26 mouse cellular contexts compared by ENCODE assay signal in genomic region chr1:57206496-57206895, GRCm38 (mm10).
DNase-seq lines count a peak whose midpoint lies in the region; ATAC-seq and TF ChIP-seq lines count a peak whose summit lies in the region.
"Had no signal": no experiment of that assay in that cellular context is flagged by ENCODE, and none has a peak within 500 bp of the region (broad histone marks: within the 10 kb centered on the region; RNA-seq: fewer than 3 reads in every experiment).

No protein-coding gene starts in this region.

- H3K4me2 ChIP-seq in forebrain, embryonic 16.5 days (ENCODE audit: low read length), result no peak overlapping the region
- H3K4me2 ChIP-seq in forebrain, embryonic 13.5 days, result no peak overlapping the region
- no peak overlapping the region for H3K4me2 ChIP-seq in liver, postnatal 0 days (ENCODE audit: low read depth, low read length)
- H3K4me2 ChIP-seq: embryonic facial prominence, embryonic 13.5 days; embryonic facial prominence, embryonic 15.5 days had no signal

- no peak overlapping the region for H3K9ac ChIP-seq in forebrain, embryonic 16.5 days (replicated peaks; ENCODE audit: low read depth, low read length)
- no peak overlapping the region for H3K9ac ChIP-seq in forebrain, embryonic 13.5 days
- no peak overlapping the region for H3K9ac ChIP-seq in liver, adult 2 months (ENCODE audit: low read depth, low read length)
- no peak overlapping the region for H3K9ac ChIP-seq in liver, postnatal 0 days (replicated peaks)
- H3K9ac ChIP-seq: embryonic facial prominence, embryonic 13.5 days; embryonic facial prominence, embryonic 15.5 days; forebrain, postnatal 0 days had no signal

- peak; percentile 19 for DNase-seq in adrenal gland, postnatal 10 days
- DNase-seq in adrenal gland, adult 8-10 months, result no peak
- DNase-seq in liver, adult 2 months (ENCODE audit: extremely low read depth, low read depth, low spot score), result peak; percentile 17
- DNase-seq in liver, postnatal 0 days, result no peak
- DNase-seq in left cerebral cortex, adult 8-10 months (ENCODE audit: low spot score in 2 of 2), result no peak
- DNase-seq: adrenal gland, adult 2 months; adrenal gland, postnatal 25 days; B cell, adult 2 months; cerebellum, adult 11 months; cerebellum, adult 18-20 months; cerebellum, adult 8-10 months; cerebellum, adult 9-11 months; cerebellum, postnatal 14 days; cerebellum, postnatal 36 days; embryo, embryonic 11 days; forebrain, postnatal 0 days had no signal

- H3K36me3 ChIP-seq in forebrain, embryonic 16.5 days (ENCODE audit: control insufficient read depth, insufficient read depth), result no peaks in the 10 kb centered on the region
- H3K36me3 ChIP-seq in forebrain, embryonic 13.5 days (ENCODE audit: poor library complexity, severe bottlenecking), result no peaks in the 10 kb centered on the region
- H3K36me3 ChIP-seq in liver, adult 2 months (ENCODE audit: control insufficient read depth, insufficient read depth, low read length), result no peaks in the 10 kb centered on the region
- no peaks in the 10 kb centered on the region for H3K36me3 ChIP-seq in liver, postnatal 0 days (replicated peaks; ENCODE audit: insufficient read depth, low read length)
- H3K36me3 ChIP-seq: embryonic facial prominence, embryonic 13.5 days; embryonic facial prominence, embryonic 15.5 days; G1E had no signal

- WGBS in forebrain, embryonic 16.5 days, result 58% methylated on average over 3 of the region's 3 CpGs
- 72% methylated on average over 3 of the region's 3 CpGs for WGBS in forebrain, embryonic 13.5 days
- WGBS in liver, adult 2 months, result 43% methylated on average over 3 of the region's 3 CpGs
- 52% methylated on average over 3 of the region's 3 CpGs for WGBS in liver, postnatal 0 days (ENCODE audit: insufficient replicate concordance)

- no peak for TF ChIP-seq POLR2A in liver, adult 2 months (IDR thresholded peaks at IDR 0.05; ENCODE audit: extremely low read depth, insufficient read depth, low read length)

- TF ChIP-seq CTCF in liver, adult 2 months (IDR thresholded peaks at IDR 0.05; ENCODE audit: low read depth, low read length), result no peak
- TF ChIP-seq CTCF in liver, postnatal 0 days (IDR thresholded peaks at IDR 0.05; ENCODE audit: low read depth), result no peak

- ATAC-seq in forebrain, embryonic 16.5 days, result no peak
- ATAC-seq in forebrain, embryonic 13.5 days, result no peak
- ATAC-seq in liver, postnatal 0 days, result no peak
- ATAC-seq: activated CD4-positive, CD25-positive, alpha-beta regulatory T cell, adult 4 months; CD4-positive, CD25-positive, alpha-beta regulatory T cell, adult 4 months; forebrain, postnatal 0 days; Patski had no signal

- no peaks in the 10 kb centered on the region for H3K9me3 ChIP-seq in forebrain, embryonic 16.5 days (ENCODE audit: control insufficient read depth, low read length)
- no peaks in the 10 kb centered on the region for H3K9me3 ChIP-seq in forebrain, embryonic 13.5 days (replicated peaks)
- H3K9me3 ChIP-seq in liver, postnatal 0 days (ENCODE audit: low read length), result no peaks in the 10 kb centered on the region
- H3K9me3 ChIP-seq: embryonic facial prominence, embryonic 13.5 days; embryonic facial prominence, embryonic 15.5 days had no signal

- no peak for TF ChIP-seq EP300 in liver, postnatal 0 days (IDR thresholded peaks at IDR 0.05; ENCODE audit: low read depth)

- H3K27ac ChIP-seq in forebrain, embryonic 16.5 days (ENCODE audit: low read length), result peak overlapping the region; percentile 49; the same call in 1 of the 2 replicates
- H3K27ac ChIP-seq in forebrain, embryonic 13.5 days, result no peak overlapping the region
- H3K27ac ChIP-seq in liver, adult 2 months (replicated peaks; ENCODE audit: insufficient read depth, low read depth, low read length), result no peak overlapping the region
- H3K27ac ChIP-seq in liver, postnatal 0 days (ENCODE audit: low read depth), result no peak overlapping the region
- H3K27ac ChIP-seq: embryonic facial prominence, embryonic 13.5 days; embryonic facial prominence, embryonic 15.5 days had no signal

- no peaks in the 10 kb centered on the region for H3K27me3 ChIP-seq in forebrain, embryonic 16.5 days (replicated peaks; ENCODE audit: control insufficient read depth, insufficient read depth, low read length)
- no peaks in the 10 kb centered on the region for H3K27me3 ChIP-seq in forebrain, embryonic 13.5 days
- H3K27me3 ChIP-seq in liver, adult 2 months (ENCODE audit: control insufficient read depth, insufficient read depth, low read length), result 0 out of 2 replicates have a peak, but pooled peaks cover 2% of the 10 kb centered on the region
- no peaks in the 10 kb centered on the region for H3K27me3 ChIP-seq in liver, postnatal 0 days (ENCODE audit: insufficient read depth, low read length)
- H3K27me3 ChIP-seq: CH12.LX had no signal

- peaks cover 38% of the 10 kb centered on the region for H3K4me1 ChIP-seq in forebrain, embryonic 16.5 days (replicated peaks; ENCODE audit: control insufficient read depth, insufficient read depth, low read length)
- peaks cover 6% of the 10 kb centered on the region for H3K4me1 ChIP-seq in forebrain, embryonic 13.5 days
- no peaks in the 10 kb centered on the region for H3K4me1 ChIP-seq in liver, adult 2 months (ENCODE audit: control insufficient read depth, insufficient read depth, low read length)
- H3K4me1 ChIP-seq in liver, postnatal 0 days (ENCODE audit: insufficient read depth), result no peaks in the 10 kb centered on the region
- H3K4me1 ChIP-seq: embryonic facial prominence, embryonic 15.5 days had no signal

- no peaks in the 10 kb centered on the region for H3K79me2 ChIP-seq in liver, adult 2 months (ENCODE audit: control insufficient read depth, insufficient read depth, low read length)

- no peak overlapping the region for H3K4me3 ChIP-seq in forebrain, embryonic 16.5 days (replicated peaks; ENCODE audit: low read length)
- H3K4me3 ChIP-seq in forebrain, embryonic 13.5 days, result no peak overlapping the region
- no peak overlapping the region for H3K4me3 ChIP-seq in liver, adult 2 months (ENCODE audit: insufficient read depth, low read depth, low read length)
- H3K4me3 ChIP-seq in liver, postnatal 0 days (ENCODE audit: low read depth, low read length), result no peak overlapping the region
- H3K4me3 ChIP-seq: embryonic facial prominence, embryonic 13.5 days; embryonic facial prominence, embryonic 15.5 days; erythroblast, embryonic 14.5 days had no signal

Comparison
In these comparisons a context has a peak if more than half of its experiments do, and no peak if none do; other contexts are left out.
1. DNase-seq: peak in adrenal gland, postnatal 10 days (single experiment) and liver, adult 2 months (single experiment); none in adrenal gland, adult 8-10 months (single experiment), liver, postnatal 0 days (single experiment) and left cerebral cortex, adult 8-10 months (0 of 2).